Mouse (Mus musculus): ENCODE measurements around the gene Tnfsf9. TPM values are rescaled to one million over a fixed set of nuclear protein-coding genes. Genes with fewer than 3 reads are reported as not detected.

Tnfsf9 gene
- polyA plus RNA-seq, 1 experiment from 2014 or later: 3.5 TPM

- Histone ChIP-seq H3K27ac (replicated peaks) (no peak overlapping the region), H3K36me3 (ENCODE audit: control insufficient read depth, insufficient read depth, low read length) (no peaks in the 10 kb centered on the region), H3K4me1 (replicated peaks; ENCODE audit: control insufficient read depth, insufficient read depth) (no peaks in the 10 kb centered on the region), H3K4me3 (ENCODE audit: low read depth, low read length) (no peak overlapping the region), H3K9ac (ENCODE audit: low read length) (no peak overlapping the region), H3K27me3 (ENCODE audit: control insufficient read depth, insufficient read depth, low read length) (no peaks in the 10 kb centered on the region), H3K4me2 (replicated peaks; ENCODE audit: low read depth) (no peak overlapping the region), H3K9me3 (ENCODE audit: control insufficient read depth, low read length) (no peaks in the 10 kb centered on the region)
- under 1% methylated on average over 11 of the region's 11 CpGs for WGBS
- TF ChIP-seq EP300 (optimal IDR thresholded peaks at IDR 0.05) (no peak), CTCF (IDR thresholded peaks at IDR 0.05; ENCODE audit: low read depth) (no peak)
- ATAC-seq (ENCODE audit: low FRiP score, low TSS enrichment) (peak; percentile 70; the same call in 1 of the 2 replicates), DNase-seq (ENCODE audit: low spot score) (peak; percentile 53)
Observed at GRCm38 (mm10) chr17:57118524-57119349, 13.6 kb downstream of the Tnfsf9 start.

DNA sequence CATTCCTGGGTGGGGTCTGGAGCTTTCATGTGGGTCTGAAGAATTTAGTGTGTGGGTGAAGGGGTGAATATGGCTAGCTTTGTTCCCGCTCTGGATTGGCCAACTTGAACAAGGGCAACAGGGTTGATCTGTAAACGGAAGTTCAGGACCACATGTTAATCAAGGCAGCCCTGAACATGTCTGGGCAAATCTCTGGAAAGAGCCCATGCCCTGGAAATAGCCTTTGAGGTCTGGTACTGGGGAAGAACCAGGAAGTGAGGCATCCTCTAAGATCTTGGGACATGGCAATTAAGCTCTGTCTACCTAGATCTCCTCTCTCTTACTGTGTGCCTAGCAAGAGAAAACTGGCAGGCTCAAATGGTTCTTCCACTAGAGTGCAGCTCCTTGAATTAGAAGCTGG lies 16.7 kb downstream of the Tnfsf9 start:
- DNase-seq (ENCODE audit: low spot score) (no peak), ATAC-seq (ENCODE audit: low FRiP score, low TSS enrichment) (no peak)
- TF ChIP-seq CTCF (IDR thresholded peaks at IDR 0.05; ENCODE audit: low read depth) (no peak), EP300 (optimal IDR thresholded peaks at IDR 0.05) (no peak)
- Histone ChIP-seq H3K27me3 (ENCODE audit: control insufficient read depth, insufficient read depth, low read length) (no peaks in the 10 kb centered on the region), H3K27ac (replicated peaks) (no peak overlapping the region), H3K9me3 (ENCODE audit: control insufficient read depth, low read length) (no peaks in the 10 kb centered on the region), H3K36me3 (ENCODE audit: control insufficient read depth, insufficient read depth, low read length) (no peaks in the 10 kb centered on the region), H3K4me3 (ENCODE audit: low read depth, low read length) (no peak overlapping the region), H3K4me1 (replicated peaks; ENCODE audit: control insufficient read depth, insufficient read depth) (no peaks in the 10 kb centered on the region), H3K9ac (ENCODE audit: low read length) (no peak overlapping the region), H3K4me2 (replicated peaks; ENCODE audit: low read depth) (no peak overlapping the region)
- 66% methylated on average over 2 of the region's 2 CpGs for WGBS

- no peak for DNase-seq (ENCODE audit: low spot score)
- WGBS: 86% methylated on average over 11 of the region's 11 CpGs
- no peaks in the 10 kb centered on the region for H3K36me3 ChIP-seq (ENCODE audit: control insufficient read depth, insufficient read depth, low read length)
- ATAC-seq (ENCODE audit: low FRiP score, low TSS enrichment): no peak
- H3K27me3 ChIP-seq (ENCODE audit: control insufficient read depth, insufficient read depth, low read length): no peaks in the 10 kb centered on the region
- H3K4me1 ChIP-seq (replicated peaks; ENCODE audit: control insufficient read depth, insufficient read depth): no peaks in the 10 kb centered on the region
- H3K4me2 ChIP-seq (replicated peaks; ENCODE audit: low read depth): no peak overlapping the region
- no peaks in the 10 kb centered on the region for H3K9me3 ChIP-seq (ENCODE audit: control insufficient read depth, low read length)
- no peak overlapping the region for H3K9ac ChIP-seq (ENCODE audit: low read length)
- no peak overlapping the region for H3K4me3 ChIP-seq (ENCODE audit: low read depth, low read length)
- H3K27ac ChIP-seq (replicated peaks): no peak overlapping the region
- no peak for TF ChIP-seq EP300 (optimal IDR thresholded peaks at IDR 0.05)
- no peak for TF ChIP-seq CTCF (IDR thresholded peaks at IDR 0.05; ENCODE audit: low read depth)
Observed at GRCm38 (mm10) chr17:57123192-57124118, 18.3 kb downstream of the Tnfsf9 start.

DNA sequence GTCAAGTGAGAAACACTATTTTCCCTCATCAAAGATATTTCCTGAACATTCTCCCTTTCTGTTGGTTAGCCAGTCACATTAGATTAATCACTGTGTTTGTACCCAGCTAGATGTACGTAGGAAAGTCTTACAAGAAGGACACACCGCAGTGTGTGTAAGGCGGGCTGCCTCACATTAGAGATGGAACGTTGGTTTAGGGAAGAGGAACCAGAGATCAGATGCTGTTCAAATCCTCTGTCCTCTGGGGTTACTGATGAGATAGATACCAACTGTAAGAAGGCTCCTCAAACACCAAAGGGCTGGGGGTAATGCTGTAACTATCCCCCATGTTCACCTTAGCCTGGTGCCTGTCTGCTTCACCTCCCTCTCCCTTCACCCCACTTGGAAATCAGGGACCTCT lies 19.7 kb downstream of the Tnfsf9 start:
- TF ChIP-seq EP300 (optimal IDR thresholded peaks at IDR 0.05): no peak
- no peak for TF ChIP-seq CTCF (IDR thresholded peaks at IDR 0.05; ENCODE audit: low read depth)
- H3K4me3 ChIP-seq (ENCODE audit: low read depth, low read length): no peak overlapping the region
- no peaks in the 10 kb centered on the region for H3K4me1 ChIP-seq (replicated peaks; ENCODE audit: control insufficient read depth, insufficient read depth)
- 68% methylated on average over 4 of the region's 4 CpGs for WGBS
- H3K27ac ChIP-seq (replicated peaks): no peak overlapping the region
- ATAC-seq (ENCODE audit: low FRiP score, low TSS enrichment) (no peak), DNase-seq (ENCODE audit: low spot score) (no peak)
- H3K4me2 ChIP-seq (replicated peaks; ENCODE audit: low read depth): no peak overlapping the region
- H3K36me3 ChIP-seq (ENCODE audit: control insufficient read depth, insufficient read depth, low read length): no peaks in the 10 kb centered on the region
- H3K9ac ChIP-seq (ENCODE audit: low read length): no peak overlapping the region
- H3K27me3 ChIP-seq (ENCODE audit: control insufficient read depth, insufficient read depth, low read length): no peaks in the 10 kb centered on the region
- H3K9me3 ChIP-seq (ENCODE audit: control insufficient read depth, low read length): no peaks in the 10 kb centered on the region

GRCm38 (mm10) chr17:57125853-57126622 lies 20.9 kb downstream of the Tnfsf9 start:
- TF ChIP-seq CTCF (IDR thresholded peaks at IDR 0.05; ENCODE audit: low read depth) (no peak), EP300 (optimal IDR thresholded peaks at IDR 0.05) (no peak)
- Histone ChIP-seq H3K4me1 (replicated peaks; ENCODE audit: control insufficient read depth, insufficient read depth) (no peaks in the 10 kb centered on the region), H3K4me2 (replicated peaks; ENCODE audit: low read depth) (no peak overlapping the region), H3K36me3 (ENCODE audit: control insufficient read depth, insufficient read depth, low read length) (no peaks in the 10 kb centered on the region), H3K4me3 (ENCODE audit: low read depth, low read length) (no peak overlapping the region), H3K27me3 (ENCODE audit: control insufficient read depth, insufficient read depth, low read length) (no peaks in the 10 kb centered on the region), H3K9me3 (ENCODE audit: control insufficient read depth, low read length) (no peaks in the 10 kb centered on the region), H3K9ac (ENCODE audit: low read length) (no peak overlapping the region), H3K27ac (replicated peaks) (no peak overlapping the region)
- 55% methylated on average over 3 of the region's 3 CpGs for WGBS
- ATAC-seq (ENCODE audit: low FRiP score, low TSS enrichment) (peak; percentile 65), DNase-seq (ENCODE audit: low spot score) (no peak)
